Mouse (Mus musculus): ENCODE data around the gene Hexim1. TPM values are rescaled to one million over a fixed set of nuclear protein-coding genes. Genes with fewer than 3 reads are reported as not detected.

Gene Hexim1
- polyA plus RNA-seq, 1 experiment from 2014 or later, result 4.1 TPM

GRCm38 (mm10) chr11:103131701-103132575, 15.9 kb downstream of the Hexim1 start, which contains the start of gene Hexim2:
TSS of gene Hexim2 (plus strand) at chr11:103132429.
- Histone ChIP-seq H3K9me3 (ENCODE audit: control insufficient read depth, low read length) (no peaks in the 10 kb centered on the region), H3K27me3 (replicated peaks; ENCODE audit: control insufficient read depth, insufficient read depth, low read length) (no peaks in the 10 kb centered on the region), H3K36me3 (ENCODE audit: control insufficient read depth, insufficient read depth) (no peaks in the 10 kb centered on the region), H3K27ac (ENCODE audit: low read length) (peak within 1 kb of the TSS; percentile 97), H3K9ac (replicated peaks; ENCODE audit: low read depth, low read length) (peak within 1 kb of the TSS; percentile 98), H3K4me1 (replicated peaks; ENCODE audit: control insufficient read depth, insufficient read depth, low read length) (peaks cover 32% of the 10 kb centered on the region), H3K4me2 (ENCODE audit: low read length) (peak within 1 kb of the TSS; percentile 97), H3K4me3 (replicated peaks; ENCODE audit: low read length) (peak within 1 kb of the TSS; percentile 94)
- WGBS, result under 1% methylated on average over 39 of the region's 39 CpGs
- peak; percentile 41 for ATAC-seq

GRCm38 (mm10) chr11:103132576-103133455, 16.8 kb downstream of the Hexim1 start:
- H3K27ac ChIP-seq (ENCODE audit: low read length), result peak overlapping the region; percentile 97
- peak overlapping the region; percentile 98 for H3K9ac ChIP-seq (replicated peaks; ENCODE audit: low read depth, low read length)
- H3K4me3 ChIP-seq (replicated peaks; ENCODE audit: low read length), result peak overlapping the region; percentile 94
- peaks cover 32% of the 10 kb centered on the region for H3K4me1 ChIP-seq (replicated peaks; ENCODE audit: control insufficient read depth, insufficient read depth, low read length)
- peak; percentile 96 for ATAC-seq
- under 1% methylated on average over 57 of the region's 58 CpGs for WGBS
- H3K36me3 ChIP-seq (ENCODE audit: control insufficient read depth, insufficient read depth), result no peaks in the 10 kb centered on the region
- H3K27me3 ChIP-seq (replicated peaks; ENCODE audit: control insufficient read depth, insufficient read depth, low read length), result no peaks in the 10 kb centered on the region
- H3K4me2 ChIP-seq (ENCODE audit: low read length), result peak overlapping the region; percentile 97
- no peaks in the 10 kb centered on the region for H3K9me3 ChIP-seq (ENCODE audit: control insufficient read depth, low read length)

- WGBS, result 45% methylated on average over 6 of the region's 6 CpGs
- Histone ChIP-seq H3K4me1 (replicated peaks; ENCODE audit: control insufficient read depth, insufficient read depth, low read length) (peaks cover 32% of the 10 kb centered on the region), H3K9ac (replicated peaks; ENCODE audit: low read depth, low read length) (peak overlapping the region; percentile 55), H3K4me3 (replicated peaks; ENCODE audit: low read length) (peak overlapping the region; percentile 43), H3K36me3 (ENCODE audit: control insufficient read depth, insufficient read depth) (no peaks in the 10 kb centered on the region), H3K4me2 (ENCODE audit: low read length) (peak overlapping the region; percentile 66), H3K9me3 (ENCODE audit: control insufficient read depth, low read length) (no peaks in the 10 kb centered on the region), H3K27me3 (replicated peaks; ENCODE audit: control insufficient read depth, insufficient read depth, low read length) (no peaks in the 10 kb centered on the region), H3K27ac (ENCODE audit: low read length) (peak overlapping the region; percentile 79)
- peak; percentile 9; the same call in 1 of the 2 replicates for ATAC-seq
Observed at GRCm38 (mm10) chr11:103133456-103134185, 17.6 kb downstream of the Hexim1 start.

GRCm38 (mm10) chr11:103134221-103134620, 18.2 kb downstream of the Hexim1 start:
- Histone ChIP-seq H3K4me3 (replicated peaks; ENCODE audit: low read length) (no peak overlapping the region), H3K9me3 (ENCODE audit: control insufficient read depth, low read length) (no peaks in the 10 kb centered on the region), H3K36me3 (ENCODE audit: control insufficient read depth, insufficient read depth) (peaks cover 1% of the 10 kb centered on the region; the same call in 1 of the 2 replicates), H3K4me2 (ENCODE audit: low read length) (peak overlapping the region; percentile 66), H3K27me3 (replicated peaks; ENCODE audit: control insufficient read depth, insufficient read depth, low read length) (no peaks in the 10 kb centered on the region), H3K9ac (replicated peaks; ENCODE audit: low read depth, low read length) (no peak overlapping the region), H3K4me1 (replicated peaks; ENCODE audit: control insufficient read depth, insufficient read depth, low read length) (peaks cover 32% of the 10 kb centered on the region), H3K27ac (ENCODE audit: low read length) (no peak overlapping the region)
- no peak for ATAC-seq
- WGBS, result 70% methylated on average over 3 of the region's 3 CpGs

- Histone ChIP-seq H3K4me3 (replicated peaks; ENCODE audit: low read length) (no peak overlapping the region), H3K27me3 (replicated peaks; ENCODE audit: control insufficient read depth, insufficient read depth, low read length) (no peaks in the 10 kb centered on the region), H3K36me3 (ENCODE audit: control insufficient read depth, insufficient read depth) (peaks cover 5% of the 10 kb centered on the region), H3K9me3 (ENCODE audit: control insufficient read depth, low read length) (no peaks in the 10 kb centered on the region), H3K4me1 (replicated peaks; ENCODE audit: control insufficient read depth, insufficient read depth, low read length) (peaks cover 24% of the 10 kb centered on the region), H3K9ac (replicated peaks; ENCODE audit: low read depth, low read length) (no peak overlapping the region), H3K4me2 (ENCODE audit: low read length) (no peak overlapping the region), H3K27ac (ENCODE audit: low read length) (no peak overlapping the region)
- 92% methylated on average over 8 of the region's 8 CpGs for WGBS
- no peak for ATAC-seq
Observed at GRCm38 (mm10) chr11:103136039-103136577, 20.1 kb downstream of the Hexim1 start.

GRCm38 (mm10) chr11:103139951-103140762, 24.1 kb downstream of the Hexim1 start:
- Histone ChIP-seq H3K4me1 (replicated peaks; ENCODE audit: control insufficient read depth, insufficient read depth, low read length) (peaks cover 14% of the 10 kb centered on the region), H3K36me3 (ENCODE audit: control insufficient read depth, insufficient read depth) (peaks cover 5% of the 10 kb centered on the region), H3K27me3 (replicated peaks; ENCODE audit: control insufficient read depth, insufficient read depth, low read length) (no peaks in the 10 kb centered on the region), H3K4me3 (replicated peaks; ENCODE audit: low read length) (no peak overlapping the region), H3K27ac (ENCODE audit: low read length) (peak overlapping the region; percentile 1; the same call in 1 of the 2 replicates), H3K4me2 (ENCODE audit: low read length) (no peak overlapping the region), H3K9me3 (ENCODE audit: control insufficient read depth, low read length) (no peaks in the 10 kb centered on the region), H3K9ac (replicated peaks; ENCODE audit: low read depth, low read length) (no peak overlapping the region)
- no peak for ATAC-seq
- WGBS, result 80% methylated on average over 14 of the region's 14 CpGs

GRCm38 (mm10) chr11:103140763-103141100, 24.7 kb downstream of the Hexim1 start:
- 58% methylated on average over 6 of the region's 6 CpGs for WGBS
- ATAC-seq, result no peak
- H3K9ac ChIP-seq (replicated peaks; ENCODE audit: low read depth, low read length), result no peak overlapping the region
- H3K36me3 ChIP-seq (ENCODE audit: control insufficient read depth, insufficient read depth), result peaks cover 5% of the 10 kb centered on the region
- no peaks in the 10 kb centered on the region for H3K9me3 ChIP-seq (ENCODE audit: control insufficient read depth, low read length)
- H3K4me3 ChIP-seq (replicated peaks; ENCODE audit: low read length), result no peak overlapping the region
- H3K27ac ChIP-seq (ENCODE audit: low read length), result peak overlapping the region; percentile 1; the same call in 1 of the 2 replicates
- H3K4me2 ChIP-seq (ENCODE audit: low read length), result no peak overlapping the region
- H3K4me1 ChIP-seq (replicated peaks; ENCODE audit: control insufficient read depth, insufficient read depth, low read length), result peaks cover 14% of the 10 kb centered on the region
- H3K27me3 ChIP-seq (replicated peaks; ENCODE audit: control insufficient read depth, insufficient read depth, low read length), result no peaks in the 10 kb centered on the region

Measured in forebrain, embryonic 16.5 days (tissue).